Mouse (Mus musculus): ENCODE measurements at regions not wholly inside any gene's neighbourhood (a gene's known extent, or its start where the extent isn't known, plus 50 kb on each side); places are given as distances from the start of the nearest gene placed in this dataset.

DNA sequence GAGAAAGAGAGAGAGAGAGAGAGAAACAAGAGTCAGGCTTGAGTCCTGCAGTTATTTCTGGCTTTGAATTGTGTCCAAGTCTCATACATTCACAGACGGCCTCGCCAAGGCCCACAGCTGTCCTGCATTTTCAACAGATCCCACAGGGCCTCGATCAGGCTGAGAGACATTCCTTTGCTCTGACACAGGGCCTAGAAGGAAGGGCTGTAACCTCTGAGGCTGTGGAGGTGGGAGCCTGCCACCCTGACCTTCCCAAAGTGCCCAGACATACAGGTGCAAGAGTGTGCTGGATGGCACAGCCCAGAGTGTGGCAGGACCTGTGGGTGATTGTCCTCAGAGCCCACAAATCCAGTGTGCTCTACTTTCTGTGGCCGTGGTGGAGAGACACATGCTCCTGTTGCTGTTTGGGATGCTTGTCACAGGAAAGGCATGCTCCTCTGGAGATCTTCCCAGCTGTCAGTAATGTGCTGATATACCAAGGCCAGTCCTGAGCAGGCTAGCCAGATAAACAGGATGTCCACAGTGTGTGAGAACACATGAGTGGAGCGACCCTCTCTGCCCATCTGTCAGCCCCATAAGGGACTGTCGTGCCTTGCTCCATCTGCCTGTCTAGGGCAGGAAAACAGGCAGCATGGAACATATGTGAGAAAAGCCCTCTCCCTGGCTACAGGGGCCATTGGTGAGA, 151.2 kb upstream of the Gm5148 start:
- H3K36me3 ChIP-seq (ENCODE audit: control insufficient read depth, insufficient read depth, low read length), result no peaks in the 10 kb centered on the region
- WGBS, result 51% methylated on average over 6 of the region's 6 CpGs
- TF ChIP-seq POLR2A (IDR thresholded peaks at IDR 0.05; ENCODE audit: low read depth, low read length) (no peak), CTCF (IDR thresholded peaks at IDR 0.05; ENCODE audit: extremely low read depth, insufficient read length, insufficient replicate concordance, low read depth, low read length) (no peak)
- H3K4me1 ChIP-seq (ENCODE audit: control insufficient read depth, insufficient read depth, insufficient read length, low read length), result peaks cover 5% of the 10 kb centered on the region; the same call in 1 of the 2 replicates
- peak overlapping the region; percentile 92 for H3K27ac ChIP-seq (ENCODE audit: insufficient read depth, low read depth, low read length)
- H3K27me3 ChIP-seq (ENCODE audit: control insufficient read depth, insufficient read depth, low read length), result no peaks in the 10 kb centered on the region
- no peak overlapping the region for H3K4me3 ChIP-seq (ENCODE audit: low read depth, low read length)

DNA sequence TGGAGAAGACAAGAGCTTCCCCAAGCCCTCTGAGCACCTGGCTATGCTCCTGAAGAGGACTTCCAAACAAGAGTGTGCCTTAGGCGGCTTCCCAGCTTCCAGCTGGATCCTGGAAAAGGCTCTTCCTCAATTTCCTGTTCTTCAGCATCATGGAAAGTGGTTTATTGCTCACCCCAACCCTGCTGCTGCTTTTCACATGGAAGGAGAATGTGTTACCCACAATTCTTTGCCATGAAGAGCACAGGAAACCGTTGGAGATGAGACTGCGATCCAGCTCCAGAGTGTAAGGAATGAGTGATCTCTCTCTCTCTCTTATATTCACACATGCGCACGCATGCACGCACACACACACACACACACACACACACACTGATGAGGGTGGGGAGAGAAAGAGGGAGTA, 150.6 kb upstream of the Gm5148 start:
- 72% methylated on average over 6 of the region's 6 CpGs for WGBS
- TF ChIP-seq CTCF (IDR thresholded peaks at IDR 0.05; ENCODE audit: extremely low read depth, insufficient read length, insufficient replicate concordance, low read depth, low read length) (no peak), POLR2A (IDR thresholded peaks at IDR 0.05; ENCODE audit: low read depth, low read length) (no peak)
- peak overlapping the region; percentile 92 for H3K27ac ChIP-seq (ENCODE audit: insufficient read depth, low read depth, low read length)

GRCm38 (mm10) chr3:37874346-37874745, 150.1 kb upstream of the Gm5148 start:
- no peak for TF ChIP-seq CTCF (IDR thresholded peaks at IDR 0.05; ENCODE audit: extremely low read depth, insufficient read length, insufficient replicate concordance, low read depth, low read length)
- no peak for TF ChIP-seq POLR2A (IDR thresholded peaks at IDR 0.05; ENCODE audit: low read depth, low read length)
- peak overlapping the region; percentile 92 for H3K27ac ChIP-seq (ENCODE audit: insufficient read depth, low read depth, low read length)
- WGBS, result 87% methylated on average over 1 of the region's 1 CpGs
- peaks cover 5% of the 10 kb centered on the region; the same call in 1 of the 2 replicates for H3K4me1 ChIP-seq (ENCODE audit: control insufficient read depth, insufficient read depth, insufficient read length, low read length)
- H3K36me3 ChIP-seq (ENCODE audit: control insufficient read depth, insufficient read depth, low read length), result no peaks in the 10 kb centered on the region
- no peak overlapping the region for H3K4me3 ChIP-seq (ENCODE audit: low read depth, low read length)
- no peaks in the 10 kb centered on the region for H3K27me3 ChIP-seq (ENCODE audit: control insufficient read depth, insufficient read depth, low read length)

More for the DNA sequence above, 150.6 kb upstream of the Gm5148 start:
- H3K4me1 ChIP-seq (ENCODE audit: control insufficient read depth, insufficient read depth, insufficient read length, low read length), result peaks cover 5% of the 10 kb centered on the region; the same call in 1 of the 2 replicates
- H3K4me3 ChIP-seq (ENCODE audit: low read depth, low read length), result no peak overlapping the region
- no peaks in the 10 kb centered on the region for H3K27me3 ChIP-seq (ENCODE audit: control insufficient read depth, insufficient read depth, low read length)
- no peaks in the 10 kb centered on the region for H3K36me3 ChIP-seq (ENCODE audit: control insufficient read depth, insufficient read depth, low read length)

GRCm38 (mm10) chr3:37872329-37872728, 148.0 kb upstream of the Gm5148 start:
- Histone ChIP-seq H3K27me3 (ENCODE audit: control insufficient read depth, insufficient read depth, low read length) (no peaks in the 10 kb centered on the region), H3K27ac (ENCODE audit: insufficient read depth, low read depth, low read length) (no peak overlapping the region), H3K4me1 (ENCODE audit: control insufficient read depth, insufficient read depth, insufficient read length, low read length) (peaks cover 5% of the 10 kb centered on the region; the same call in 1 of the 2 replicates), H3K36me3 (ENCODE audit: control insufficient read depth, insufficient read depth, low read length) (no peaks in the 10 kb centered on the region), H3K4me3 (ENCODE audit: low read depth, low read length) (no peak overlapping the region)
- TF ChIP-seq POLR2A (IDR thresholded peaks at IDR 0.05; ENCODE audit: low read depth, low read length) (no peak), CTCF (IDR thresholded peaks at IDR 0.05; ENCODE audit: extremely low read depth, insufficient read length, insufficient replicate concordance, low read depth, low read length) (no peak)
- WGBS, result 91% methylated on average over 3 of the region's 3 CpGs

DNA sequence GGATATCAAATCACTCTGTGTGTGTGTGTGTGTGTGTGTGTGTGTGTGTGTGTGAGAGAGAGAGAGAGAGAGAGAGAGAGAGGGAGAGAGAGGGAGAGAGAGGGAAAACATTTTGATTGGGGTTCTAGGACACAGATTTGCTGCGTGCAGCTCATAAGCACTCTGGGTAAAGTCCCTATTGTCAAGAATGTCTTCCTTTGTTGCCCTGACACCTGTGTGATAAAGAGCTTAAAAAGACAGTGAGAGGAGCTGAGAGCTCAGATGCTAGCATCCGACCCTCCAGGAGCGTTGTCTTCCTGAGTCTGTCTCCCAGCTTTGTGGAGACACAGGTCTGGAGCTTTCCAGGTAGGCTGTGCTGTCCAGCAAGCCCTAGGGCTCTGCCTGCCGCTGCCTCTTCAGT, 146.8 kb upstream of the Gm5148 start:
- H3K27me3 ChIP-seq (ENCODE audit: control insufficient read depth, insufficient read depth, low read length), result no peaks in the 10 kb centered on the region
- WGBS, result 85% methylated on average over 4 of the region's 4 CpGs
- H3K4me1 ChIP-seq (ENCODE audit: control insufficient read depth, insufficient read depth, insufficient read length, low read length), result peaks cover 5% of the 10 kb centered on the region; the same call in 1 of the 2 replicates
- no peak for TF ChIP-seq CTCF (IDR thresholded peaks at IDR 0.05; ENCODE audit: extremely low read depth, insufficient read length, insufficient replicate concordance, low read depth, low read length)
- TF ChIP-seq POLR2A (IDR thresholded peaks at IDR 0.05; ENCODE audit: low read depth, low read length), result no peak
- no peak overlapping the region for H3K4me3 ChIP-seq (ENCODE audit: low read depth, low read length)
- no peak overlapping the region for H3K27ac ChIP-seq (ENCODE audit: insufficient read depth, low read depth, low read length)
- no peaks in the 10 kb centered on the region for H3K36me3 ChIP-seq (ENCODE audit: control insufficient read depth, insufficient read depth, low read length)

DNA sequence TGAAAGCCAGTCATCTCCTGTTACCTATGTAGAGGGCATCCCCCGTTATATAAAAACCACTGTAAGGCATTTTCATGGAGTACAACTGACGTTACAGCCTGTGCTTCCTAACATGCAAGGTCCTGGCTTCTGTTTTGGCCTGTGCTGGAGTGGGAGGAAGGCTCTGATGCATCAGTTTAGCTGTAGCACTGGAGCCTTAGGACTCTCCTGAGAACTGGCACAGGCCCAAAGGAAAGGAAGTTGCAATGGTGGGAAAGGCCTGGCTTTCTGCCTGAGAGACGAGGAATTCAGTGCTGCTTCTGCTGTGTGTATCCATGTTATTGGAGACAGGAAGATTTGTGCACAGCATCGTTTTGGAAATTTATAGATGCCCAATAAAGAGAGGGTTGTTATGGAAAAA, 144.2 kb upstream of the Gm5148 start:
- Histone ChIP-seq H3K4me1 (ENCODE audit: control insufficient read depth, insufficient read depth, insufficient read length, low read length) (no peaks in the 10 kb centered on the region), H3K27me3 (ENCODE audit: control insufficient read depth, insufficient read depth, low read length) (no peaks in the 10 kb centered on the region), H3K36me3 (ENCODE audit: control insufficient read depth, insufficient read depth, low read length) (no peaks in the 10 kb centered on the region), H3K4me3 (ENCODE audit: low read depth, low read length) (no peak overlapping the region), H3K27ac (ENCODE audit: insufficient read depth, low read depth, low read length) (no peak overlapping the region)
- 70% methylated on average over 4 of the region's 4 CpGs for WGBS
- TF ChIP-seq POLR2A (IDR thresholded peaks at IDR 0.05; ENCODE audit: low read depth, low read length) (no peak), CTCF (IDR thresholded peaks at IDR 0.05; ENCODE audit: extremely low read depth, insufficient read length, insufficient replicate concordance, low read depth, low read length) (no peak)

DNA sequence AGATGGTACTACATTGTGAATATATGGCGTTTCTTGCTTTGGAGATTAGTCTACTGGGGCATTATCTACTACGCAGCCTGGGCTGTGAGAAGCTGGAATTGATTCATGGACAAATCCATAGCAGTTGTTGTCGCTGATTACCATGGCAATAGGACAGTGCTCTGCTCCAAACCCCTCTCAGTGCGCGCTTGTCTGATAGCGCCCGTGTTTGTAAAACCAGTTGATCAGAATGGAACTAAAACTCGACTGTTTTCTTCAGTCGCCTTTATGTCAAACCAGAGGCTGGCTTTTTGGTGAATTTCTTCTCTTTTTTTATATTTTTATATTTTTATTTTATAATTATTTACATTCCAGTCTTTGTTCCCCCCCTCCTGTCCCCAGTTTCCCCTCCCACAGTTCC, 138.5 kb upstream of the Gm5148 start:
- no peaks in the 10 kb centered on the region for H3K36me3 ChIP-seq (ENCODE audit: control insufficient read depth, insufficient read depth, low read length)
- WGBS, result 96% methylated on average over 9 of the region's 9 CpGs
- no peaks in the 10 kb centered on the region for H3K27me3 ChIP-seq (ENCODE audit: control insufficient read depth, insufficient read depth, low read length)
- H3K27ac ChIP-seq (ENCODE audit: insufficient read depth, low read depth, low read length), result no peak overlapping the region
- TF ChIP-seq POLR2A (IDR thresholded peaks at IDR 0.05; ENCODE audit: low read depth, low read length) (no peak), CTCF (IDR thresholded peaks at IDR 0.05; ENCODE audit: extremely low read depth, insufficient read length, insufficient replicate concordance, low read depth, low read length) (no peak)
- H3K4me3 ChIP-seq (ENCODE audit: low read depth, low read length), result no peak overlapping the region
- H3K4me1 ChIP-seq (ENCODE audit: control insufficient read depth, insufficient read depth, insufficient read length, low read length), result no peaks in the 10 kb centered on the region
